Comparison of ENCODE assay signal across 23 mouse cellular contexts in the genomic region with DNA sequence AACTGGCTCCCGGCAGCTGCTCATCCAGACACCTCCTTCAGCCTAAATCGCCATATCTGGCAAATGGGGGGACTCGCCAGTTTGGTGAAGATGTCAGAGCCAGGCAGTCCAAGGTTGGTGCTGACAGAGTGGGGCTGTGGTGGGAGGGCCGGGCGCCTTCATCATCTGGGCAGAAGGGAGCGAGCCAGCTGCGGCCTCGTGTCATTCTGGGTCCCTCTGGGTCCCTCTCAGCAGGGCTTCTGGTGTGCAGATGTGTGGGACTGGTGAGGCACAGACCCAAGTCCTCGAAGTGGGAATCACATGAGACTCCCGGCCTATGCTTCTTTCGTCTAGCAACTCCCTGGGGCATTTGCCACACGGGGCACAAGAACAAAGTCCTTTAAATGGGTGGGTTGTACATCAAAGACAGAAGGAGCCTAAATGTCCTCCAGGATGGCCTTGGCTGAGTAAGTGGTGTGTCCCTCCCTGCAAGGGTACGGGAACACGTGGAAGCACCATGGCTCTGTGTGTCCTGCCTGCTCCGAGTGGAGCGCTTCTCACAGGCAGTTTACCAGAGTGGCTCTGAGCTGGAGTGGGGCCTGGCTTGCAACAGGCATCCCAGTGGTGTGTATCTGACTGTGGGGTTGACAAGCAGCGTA. TPM values are rescaled to one million over a fixed set of nuclear protein-coding genes. Genes with fewer than 3 reads are reported as not detected.
DNase-seq lines count a peak whose midpoint lies in the region; ATAC-seq lines count a peak whose summit lies in the region.
"Had no signal": no experiment of that assay in that cellular context is flagged by ENCODE, and none has a peak within 500 bp of the region (broad histone marks: within the 10 kb centered on the region; RNA-seq: fewer than 3 reads in every experiment).

No protein-coding gene starts in this region.

- 0 out of 2 replicates have a peak overlapping the region, but pooled peaks have one; percentile 9 for H3K27ac ChIP-seq in hindbrain, embryonic 10.5 days
- no peak overlapping the region for H3K27ac ChIP-seq in hindbrain, embryonic 12.5 days
- 0 out of 2 replicates have a peak overlapping the region, but pooled peaks have one; percentile 2 for H3K27ac ChIP-seq in neural tube, embryonic 14.5 days (ENCODE audit: low read depth, low read length)
- H3K27ac ChIP-seq in limb, embryonic 10.5 days, result no peak overlapping the region
- H3K27ac ChIP-seq: forebrain, embryonic 12.5 days; heart, embryonic 13.5 days; intestine, embryonic 15.5 days; left cerebral cortex, adult 2 months; limb, embryonic 12.5 days had no signal

- ATAC-seq in hindbrain, embryonic 12.5 days (ENCODE audit: low FRiP score), result no peak
- ATAC-seq in neural tube, embryonic 14.5 days (ENCODE audit: low read depth), result no peak
- ATAC-seq: intestine, embryonic 15.5 days had no signal

- peaks cover 72% of the 10 kb centered on the region for H3K4me1 ChIP-seq in hindbrain, embryonic 10.5 days (replicated peaks)
- peaks cover 38% of the 10 kb centered on the region for H3K4me1 ChIP-seq in hindbrain, embryonic 12.5 days
- H3K4me1 ChIP-seq in neural tube, embryonic 14.5 days (ENCODE audit: control insufficient read depth, insufficient read depth, low read length), result peaks cover 5% of the 10 kb centered on the region; the same call in 1 of the 2 replicates
- peaks cover 14% of the 10 kb centered on the region for H3K4me1 ChIP-seq in limb, embryonic 10.5 days

- no peak overlapping the region for H3K4me3 ChIP-seq in hindbrain, embryonic 10.5 days
- no peak overlapping the region for H3K4me3 ChIP-seq in hindbrain, embryonic 12.5 days
- no peak overlapping the region for H3K4me3 ChIP-seq in neural tube, embryonic 14.5 days (ENCODE audit: low read depth, low read length)
- no peak overlapping the region for H3K4me3 ChIP-seq in limb, embryonic 10.5 days
- H3K4me3 ChIP-seq: forebrain, embryonic 12.5 days; heart, embryonic 13.5 days; intestine, embryonic 15.5 days; left cerebral cortex, adult 2 months; limb, embryonic 12.5 days had no signal

- H3K9me3 ChIP-seq in hindbrain, embryonic 10.5 days, result no peaks in the 10 kb centered on the region
- no peaks in the 10 kb centered on the region for H3K9me3 ChIP-seq in hindbrain, embryonic 12.5 days (replicated peaks)
- H3K9me3 ChIP-seq in neural tube, embryonic 14.5 days (ENCODE audit: control insufficient read depth, low read length), result no peaks in the 10 kb centered on the region
- no peaks in the 10 kb centered on the region for H3K9me3 ChIP-seq in limb, embryonic 10.5 days (replicated peaks)
- H3K9me3 ChIP-seq: forebrain, embryonic 12.5 days; heart, embryonic 13.5 days; intestine, embryonic 15.5 days; limb, embryonic 12.5 days had no signal

- DNase-seq in hindbrain, embryonic 10.5 days (ENCODE audit: low spot score), result no peak
- no peak for DNase-seq in neural tube, embryonic 10.5 days (ENCODE audit: extremely low spot score, low spot score)
- peak; percentile 46 for DNase-seq in adrenal gland, postnatal 25 days
- DNase-seq in limb, embryonic 10.5 days (ENCODE audit: low spot score), result no peak
- DNase-seq in cerebellum, postnatal 10 days, result no peak
- DNase-seq: cerebellum, adult 9-11 months; embryo, embryonic 11 days; heart, postnatal 4 days; lung, adult 2 months; lung, postnatal 36 days; retina, postnatal 1 day; right cerebral cortex, postnatal 4 days had no signal

- WGBS in hindbrain, embryonic 10.5 days, result 82% methylated on average over 17 of the region's 17 CpGs
- WGBS in hindbrain, embryonic 12.5 days, result 83% methylated on average over 17 of the region's 17 CpGs
- WGBS in neural tube, embryonic 14.5 days, result 61% methylated on average over 17 of the region's 17 CpGs
- WGBS in limb, embryonic 10.5 days, result 78% methylated on average over 17 of the region's 17 CpGs

- no peaks in the 10 kb centered on the region for H3K27me3 ChIP-seq in hindbrain, embryonic 10.5 days (ENCODE audit: insufficient read depth, poor library complexity, severe bottlenecking)
- no peaks in the 10 kb centered on the region for H3K27me3 ChIP-seq in hindbrain, embryonic 12.5 days
- H3K27me3 ChIP-seq in neural tube, embryonic 14.5 days (ENCODE audit: control insufficient read depth, insufficient read depth, low read length), result no peaks in the 10 kb centered on the region
- H3K27me3 ChIP-seq in limb, embryonic 10.5 days (ENCODE audit: low read depth, poor library complexity, severe bottlenecking), result no peaks in the 10 kb centered on the region
- H3K27me3 ChIP-seq: forebrain, embryonic 12.5 days; heart, embryonic 13.5 days; intestine, embryonic 15.5 days; limb, embryonic 12.5 days had no signal

- H3K9ac ChIP-seq in hindbrain, embryonic 12.5 days, result no peak overlapping the region
- H3K9ac ChIP-seq in neural tube, embryonic 14.5 days (replicated peaks; ENCODE audit: low read depth, low read length), result no peak overlapping the region
- H3K9ac ChIP-seq: forebrain, embryonic 12.5 days; heart, embryonic 13.5 days; intestine, embryonic 15.5 days; limb, embryonic 12.5 days had no signal

- H3K4me2 ChIP-seq in hindbrain, embryonic 12.5 days (replicated peaks), result no peak overlapping the region
- no peak overlapping the region for H3K4me2 ChIP-seq in neural tube, embryonic 14.5 days (ENCODE audit: low read depth, low read length)
- H3K4me2 ChIP-seq: forebrain, embryonic 12.5 days; heart, embryonic 13.5 days; intestine, embryonic 15.5 days; limb, embryonic 12.5 days; midbrain, embryonic 11.5 days had no signal

- H3K36me3 ChIP-seq in hindbrain, embryonic 10.5 days, result no peaks in the 10 kb centered on the region
- no peaks in the 10 kb centered on the region for H3K36me3 ChIP-seq in hindbrain, embryonic 12.5 days
- H3K36me3 ChIP-seq in neural tube, embryonic 14.5 days (ENCODE audit: control insufficient read depth, insufficient read depth, low read length), result no peaks in the 10 kb centered on the region
- H3K36me3 ChIP-seq in limb, embryonic 10.5 days, result no peaks in the 10 kb centered on the region
- H3K36me3 ChIP-seq: forebrain, embryonic 12.5 days; heart, embryonic 13.5 days; intestine, embryonic 15.5 days; limb, embryonic 12.5 days had no signal

RNA-seq across cellular contexts. Expression of gene Tpst2, which starts 16.0 kb away (rescaled TPM):
- polyA plus RNA-seq in hindbrain, embryonic 10.5 days (2016; fragmentation: Nextera tagmentation; extraction: Ambion mirVana), result 37.2 and 40.9 TPM in 2 replicates
- polyA plus RNA-seq in hindbrain, embryonic 12.5 days (2016; fragmentation: Nextera tagmentation; extraction: Ambion mirVana), result 31.7 and 35.4 TPM in 2 replicates
- 27.1 and 28.1 TPM in 2 replicates for polyA plus RNA-seq in neural tube, embryonic 14.5 days (2014; fragmentation: Nextera tagmentation; extraction: Ambion mirVana)
- total RNA-seq in adrenal gland, postnatal 25 days (2021), result 144 and 210 TPM in 2 replicates
- 37.5 and 38.0 TPM in 2 replicates for polyA plus RNA-seq in limb, embryonic 10.5 days (2016; fragmentation: Nextera tagmentation; extraction: Ambion mirVana)

RNA-seq across cellular contexts. Expression of gene Tfip11, which starts 33.7 kb away (rescaled TPM):
- polyA plus RNA-seq in hindbrain, embryonic 10.5 days (2016; fragmentation: Nextera tagmentation; extraction: Ambion mirVana), result 39.9 and 43.7 TPM in 2 replicates
- polyA plus RNA-seq in hindbrain, embryonic 12.5 days (2016; fragmentation: Nextera tagmentation; extraction: Ambion mirVana), result 38.1 TPM in 2 replicates
- 19.6 and 24.7 TPM in 2 replicates for polyA plus RNA-seq in neural tube, embryonic 14.5 days (2014; fragmentation: Nextera tagmentation; extraction: Ambion mirVana)
- total RNA-seq in adrenal gland, postnatal 25 days (2021), result 33.3 and 38.6 TPM in 2 replicates
- 43.5 and 44.4 TPM in 2 replicates for polyA plus RNA-seq in limb, embryonic 10.5 days (2016; fragmentation: Nextera tagmentation; extraction: Ambion mirVana)

RNA-seq across cellular contexts. Expression of gene Crybb1, which starts 36.8 kb away (rescaled TPM):
- polyA plus RNA-seq in hindbrain, embryonic 10.5 days (2016; fragmentation: Nextera tagmentation; extraction: Ambion mirVana), result 0.19 and 0.42 TPM in 2 replicates
- 2.0 and 2.3 TPM in 2 replicates for polyA plus RNA-seq in hindbrain, embryonic 12.5 days (2016; fragmentation: Nextera tagmentation; extraction: Ambion mirVana)
- 3.4 and 4.5 TPM in 2 replicates for polyA plus RNA-seq in neural tube, embryonic 14.5 days (2014; fragmentation: Nextera tagmentation; extraction: Ambion mirVana)
- total RNA-seq in adrenal gland, postnatal 25 days (2021), result 1.1 and 2.7 TPM in 2 replicates
- polyA plus RNA-seq in limb, embryonic 10.5 days (2016; fragmentation: Nextera tagmentation; extraction: Ambion mirVana), result not detected in 2 replicates
- total RNA-seq: granulocyte monocyte progenitor cell, adult 5-6 weeks; heart, postnatal 4 days; neutrophil, adult 5-6 weeks had no signal
- polyA plus RNA-seq: urinary bladder, adult 2 months had no signal

RNA-seq across cellular contexts. Expression of gene Cryba4, which starts 40.1 kb away (rescaled TPM):
- 0.35 and 1.4 TPM in 2 replicates for polyA plus RNA-seq in hindbrain, embryonic 10.5 days (2016; fragmentation: Nextera tagmentation; extraction: Ambion mirVana)
- polyA plus RNA-seq in hindbrain, embryonic 12.5 days (2016; fragmentation: Nextera tagmentation; extraction: Ambion mirVana), result 1.8 and 2.3 TPM in 2 replicates
- 0.79 and 2.7 TPM in 2 replicates for polyA plus RNA-seq in neural tube, embryonic 14.5 days (2014; fragmentation: Nextera tagmentation; extraction: Ambion mirVana)
- 14.8 and 16.5 TPM in 2 replicates for total RNA-seq in adrenal gland, postnatal 25 days (2021)
- polyA plus RNA-seq in limb, embryonic 10.5 days (2016; fragmentation: Nextera tagmentation; extraction: Ambion mirVana), result 0.34 and 0.46 TPM in 2 replicates
- total RNA-seq: granulocyte monocyte progenitor cell, adult 5-6 weeks had no signal

RNA-seq across cellular contexts. Expression of gene Srrd, which starts 50.4 kb away (rescaled TPM):
- 52.5 and 53.2 TPM in 2 replicates for polyA plus RNA-seq in hindbrain, embryonic 10.5 days (2016; fragmentation: Nextera tagmentation; extraction: Ambion mirVana)
- 46.9 and 47.6 TPM in 2 replicates for polyA plus RNA-seq in hindbrain, embryonic 12.5 days (2016; fragmentation: Nextera tagmentation; extraction: Ambion mirVana)
- 61.6 and 71.9 TPM in 2 replicates for polyA plus RNA-seq in neural tube, embryonic 14.5 days (2014; fragmentation: Nextera tagmentation; extraction: Ambion mirVana)
- total RNA-seq in adrenal gland, postnatal 25 days (2021), result 22.4 and 29.1 TPM in 2 replicates
- 56.2 and 59.2 TPM in 2 replicates for polyA plus RNA-seq in limb, embryonic 10.5 days (2016; fragmentation: Nextera tagmentation; extraction: Ambion mirVana)

Comparison
In these comparisons a context has a peak if more than half of its experiments do, and no peak if none do; other contexts are left out.
1. H3K27ac ChIP-seq: peak in hindbrain, embryonic 10.5 days (single experiment) and neural tube, embryonic 14.5 days (single experiment); none in hindbrain, embryonic 12.5 days (single experiment) and limb, embryonic 10.5 days (single experiment).